Mouse (Mus musculus): ENCODE measurements around the gene Tmem94.
"Not testable (repeated sequence)": the region's sequence is repeated elsewhere in the genome, so short reads cannot be mapped to it uniquely, and the experiment has no call there.

Tmem94 gene

DNA sequence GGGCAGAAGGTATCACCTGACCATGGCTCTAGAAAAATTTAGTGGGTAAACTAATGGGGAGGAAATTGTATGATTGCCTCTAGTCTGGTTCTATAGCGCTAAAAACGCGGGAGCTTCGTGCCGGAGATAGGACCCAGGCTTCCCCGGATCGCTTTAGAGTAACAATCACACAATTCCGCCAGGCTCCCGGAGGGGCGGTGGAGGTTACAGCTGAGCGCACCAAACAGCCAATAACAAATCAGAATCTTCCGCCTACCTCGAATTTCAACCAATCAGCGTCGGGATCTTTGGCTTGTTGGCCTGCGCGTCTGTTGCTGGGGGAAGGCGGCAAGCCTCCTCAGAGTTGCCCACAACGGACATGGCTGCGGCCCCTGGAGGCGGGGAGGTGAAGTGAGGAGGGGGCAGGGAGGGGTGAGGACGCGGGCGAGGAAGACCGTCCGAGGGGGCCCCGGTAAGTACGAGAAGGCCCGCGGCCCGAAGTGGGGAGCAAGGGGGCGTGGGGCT is at the start of gene Tmem94:
TSS of gene Tmem94 (plus strand) at position 331 of the 504 bp plus-strand sequence.
- peak; percentile 99 for DNase-seq (ENCODE audit: low read depth, low spot score)

DNA sequence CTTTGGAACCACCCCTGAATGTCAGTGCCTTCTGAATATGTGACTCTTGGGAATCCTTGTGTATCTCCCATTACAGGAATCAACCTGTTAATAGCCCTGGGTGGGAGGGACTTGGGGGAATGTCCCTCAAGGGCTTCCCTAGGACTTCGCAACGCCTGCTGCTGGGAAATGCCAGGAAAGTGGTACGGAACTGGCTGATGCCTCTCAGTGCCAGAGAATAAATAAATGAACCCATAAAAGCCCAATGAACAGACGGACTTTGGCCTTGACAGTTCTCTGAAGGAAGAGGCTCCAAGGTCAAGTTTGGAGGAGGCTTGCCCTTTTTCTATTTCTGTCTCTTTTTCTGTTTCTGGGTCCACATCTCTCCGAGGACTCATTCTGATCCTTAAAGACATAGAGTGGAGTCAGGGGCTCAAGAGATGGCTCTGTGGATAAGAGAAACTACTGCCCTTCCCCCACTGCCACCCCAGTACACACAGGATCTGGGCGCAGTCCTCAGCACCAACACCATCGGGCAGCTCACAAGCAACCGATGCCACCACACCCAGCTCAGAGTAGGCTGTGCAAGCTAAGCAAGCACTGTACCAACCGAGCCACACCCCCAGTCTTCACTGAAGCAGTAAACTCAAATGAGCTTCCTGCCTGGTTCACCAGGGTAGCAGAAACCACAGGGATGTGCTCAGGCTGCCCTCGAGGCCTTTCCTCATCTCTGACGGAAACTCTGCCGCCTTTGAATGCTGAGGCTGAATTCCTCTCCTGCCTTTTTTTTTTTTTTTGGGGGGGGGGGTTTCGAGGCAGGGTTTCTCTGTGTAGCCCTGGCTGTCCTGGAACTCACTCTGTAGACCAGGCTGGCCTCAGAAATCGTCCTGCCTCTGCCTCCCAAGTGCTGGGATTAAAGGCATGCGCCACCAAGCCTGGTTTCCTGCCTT is 48.6 kb upstream of the Tmem94 start:
- DNase-seq (ENCODE audit: low read depth, low spot score): no peak

DNA sequence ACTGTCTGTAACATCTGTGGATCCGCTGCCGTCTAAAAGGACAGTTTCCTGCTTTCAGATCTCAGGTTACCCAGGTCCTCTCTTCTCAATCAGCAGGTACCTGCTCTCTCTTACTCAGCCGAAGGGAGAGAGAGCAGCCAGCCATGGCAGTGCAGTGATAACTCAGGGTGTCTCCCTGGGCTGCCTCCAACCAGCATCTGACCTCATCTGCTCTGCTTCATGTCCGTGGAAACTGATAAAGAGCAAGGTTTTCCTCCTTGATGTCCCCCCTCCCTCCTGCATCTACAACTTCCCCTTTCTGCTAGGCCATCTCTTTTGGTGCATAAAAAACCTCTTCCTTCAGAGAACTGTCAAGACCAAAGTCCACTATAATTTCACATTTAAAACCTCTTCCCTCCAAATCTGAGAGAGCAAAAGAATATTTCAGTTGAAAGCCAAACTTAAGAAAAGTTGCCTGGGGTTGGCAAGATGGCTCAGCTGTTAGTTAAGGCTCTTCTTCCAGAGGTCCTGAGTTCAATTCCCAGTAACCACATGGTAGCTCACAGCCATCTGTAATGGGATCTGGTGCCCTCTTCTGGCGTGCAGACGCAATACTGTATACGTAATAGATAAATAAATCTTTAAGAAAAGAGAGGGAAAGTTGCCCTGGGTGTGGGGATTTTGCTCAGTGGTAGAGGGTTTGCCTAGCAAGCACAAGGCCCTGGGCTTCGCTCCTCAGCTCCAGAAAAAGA is 47.4 kb upstream of the Tmem94 start:
- DNase-seq (ENCODE audit: low read depth, low spot score): no peak

DNA sequence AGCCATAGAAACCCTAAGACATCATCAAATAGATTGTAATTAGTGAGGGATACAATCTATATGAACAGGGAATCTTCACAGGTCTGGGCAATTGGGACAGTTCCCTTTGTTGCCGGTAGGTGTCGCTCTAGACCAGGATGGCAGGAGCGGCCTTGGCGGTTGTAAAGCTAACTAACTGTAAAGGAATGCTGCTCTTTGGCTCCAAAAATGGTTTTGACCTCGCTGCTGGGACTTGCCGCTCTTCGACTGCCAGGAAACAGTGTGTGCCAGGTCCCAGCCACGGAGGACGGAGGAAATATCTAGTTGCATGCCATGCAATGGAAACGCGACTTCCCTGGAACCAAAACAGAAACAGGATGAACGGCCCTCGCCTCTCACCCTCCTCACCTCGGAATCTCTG is 42.6 kb upstream of the Tmem94 start:
- peak; percentile 79 for DNase-seq (ENCODE audit: low read depth, low spot score)

DNA sequence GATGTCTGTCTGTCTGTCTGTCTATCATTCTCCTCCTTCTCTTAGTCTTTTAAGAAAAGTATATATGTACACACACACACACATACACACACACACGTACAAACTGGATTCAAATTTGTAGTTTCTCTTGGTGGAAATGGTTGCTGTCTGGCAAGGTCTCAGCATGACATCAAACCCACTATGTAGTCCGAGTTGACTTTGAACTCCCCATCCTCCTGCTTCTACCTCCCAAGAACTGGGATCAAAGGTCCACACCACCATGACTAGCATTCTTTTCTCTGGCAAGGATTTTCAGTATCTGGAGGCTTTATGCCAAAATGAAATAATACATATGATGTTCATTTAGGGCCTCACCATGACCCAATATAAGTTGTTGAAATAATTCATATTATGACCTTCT is 42.0 kb upstream of the Tmem94 start:
- no peak for DNase-seq (ENCODE audit: low read depth, low spot score)

DNA sequence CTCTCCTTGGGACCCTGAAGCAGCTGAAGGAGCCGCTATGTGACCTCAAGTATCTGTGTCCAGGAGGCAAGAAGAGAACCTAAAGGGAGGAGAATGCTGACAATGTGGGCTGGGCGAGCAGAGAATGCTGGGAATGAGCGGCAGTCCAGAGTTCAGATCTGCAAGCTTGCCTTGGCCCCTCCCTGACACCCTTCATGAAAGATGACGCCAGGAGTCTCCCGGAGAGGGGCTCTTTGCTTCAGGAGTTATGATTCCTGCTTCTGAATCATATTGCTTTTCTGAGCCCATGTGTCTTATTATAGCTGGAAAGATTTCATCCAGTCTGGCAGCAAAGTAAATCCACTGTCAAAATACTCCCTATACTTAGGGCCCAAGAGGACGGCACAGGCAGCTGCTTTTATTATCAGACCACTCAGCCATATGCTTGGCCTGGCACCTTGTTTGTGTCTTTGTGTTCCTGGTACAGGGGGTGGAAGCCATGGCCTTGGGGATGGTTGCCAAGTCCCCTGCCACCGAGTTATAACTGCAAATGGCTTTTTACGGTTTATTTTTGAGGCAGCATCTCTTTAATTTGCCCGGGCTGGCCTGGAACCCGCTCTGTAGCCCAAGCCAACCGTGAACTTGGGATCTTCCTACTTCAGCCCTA is 31.1 kb upstream of the Tmem94 start:
- DNase-seq (ENCODE audit: low read depth, low spot score): no peak

DNA sequence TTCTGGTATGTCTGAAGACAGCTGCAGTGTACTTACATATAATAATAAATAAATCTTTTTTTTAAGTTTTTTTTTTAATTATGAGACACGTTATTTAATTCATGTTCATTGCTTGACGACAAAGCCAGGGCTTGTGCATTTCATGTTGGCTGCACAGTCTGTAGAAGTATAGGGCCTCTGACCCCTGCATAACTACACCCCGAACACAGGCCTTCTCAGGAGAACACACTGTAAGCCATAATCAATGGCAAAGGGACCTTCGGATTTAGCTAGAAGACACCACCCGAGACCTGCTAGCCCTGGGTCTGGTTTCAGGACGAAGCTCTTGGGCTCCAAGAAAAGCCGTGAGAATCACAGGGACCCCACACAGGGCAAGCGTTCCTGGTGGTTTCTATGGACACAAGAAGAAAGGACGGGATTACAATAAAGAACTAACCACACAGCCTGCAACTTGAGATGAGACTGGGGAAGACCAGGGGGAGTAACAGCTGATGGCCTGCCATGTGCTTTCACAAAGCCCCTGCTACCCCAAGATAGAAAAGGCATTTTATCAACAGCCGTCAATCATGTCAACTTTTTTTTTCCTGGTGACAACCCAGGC is 27.5 kb upstream of the Tmem94 start:
- DNase-seq (ENCODE audit: low read depth, low spot score): no peak

DNA sequence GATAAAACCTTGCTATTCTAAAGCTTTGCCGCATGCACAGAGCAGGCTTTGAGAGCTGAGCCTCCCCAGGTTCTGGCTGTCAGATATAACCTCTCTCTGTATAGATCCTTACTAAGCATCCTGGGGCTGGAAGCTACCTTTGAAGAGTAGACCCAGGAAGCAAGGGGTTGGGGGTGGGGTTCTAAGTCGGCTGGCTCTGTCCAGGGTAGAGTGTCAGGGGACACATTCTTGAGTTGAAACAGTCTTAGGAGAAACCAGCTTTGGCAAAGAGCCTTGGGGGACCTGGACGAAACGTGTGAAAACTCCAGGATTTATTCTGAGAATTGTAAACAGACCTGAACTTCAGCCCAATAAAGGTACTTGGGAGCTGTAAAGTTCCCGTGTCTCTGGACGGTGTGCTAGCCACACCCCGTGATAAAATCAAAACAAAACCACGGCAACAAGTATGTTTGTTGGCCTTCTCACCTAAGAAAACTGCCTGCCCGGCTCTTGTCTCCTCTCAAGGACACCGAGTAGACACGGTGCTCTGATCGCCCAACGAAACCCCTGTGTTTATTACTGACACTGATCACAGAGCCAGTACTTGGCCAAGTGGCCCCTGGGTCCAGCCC is 26.9 kb upstream of the Tmem94 start:
- DNase-seq (ENCODE audit: low read depth, low spot score): no peak

DNA sequence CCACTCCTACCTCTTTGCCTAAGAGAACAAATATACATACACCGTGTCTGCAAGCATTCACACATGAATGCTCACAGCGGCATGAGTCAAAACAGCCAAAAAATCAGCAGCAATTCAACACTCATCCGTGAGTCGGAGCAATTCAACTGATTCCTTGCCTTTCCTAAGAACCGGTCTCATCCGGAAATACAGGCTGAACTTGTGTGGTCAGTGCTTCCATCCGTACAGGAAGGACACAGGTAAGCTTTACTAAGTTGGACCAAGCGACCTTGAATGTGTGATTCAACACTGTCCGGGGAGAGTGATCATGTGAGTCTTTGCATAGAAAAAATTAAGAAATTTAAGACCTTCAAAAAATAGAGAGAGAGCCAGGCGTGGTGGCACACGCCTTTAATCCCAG is 24.2 kb upstream of the Tmem94 start:
- no peak for DNase-seq (ENCODE audit: low read depth, low spot score)

DNA sequence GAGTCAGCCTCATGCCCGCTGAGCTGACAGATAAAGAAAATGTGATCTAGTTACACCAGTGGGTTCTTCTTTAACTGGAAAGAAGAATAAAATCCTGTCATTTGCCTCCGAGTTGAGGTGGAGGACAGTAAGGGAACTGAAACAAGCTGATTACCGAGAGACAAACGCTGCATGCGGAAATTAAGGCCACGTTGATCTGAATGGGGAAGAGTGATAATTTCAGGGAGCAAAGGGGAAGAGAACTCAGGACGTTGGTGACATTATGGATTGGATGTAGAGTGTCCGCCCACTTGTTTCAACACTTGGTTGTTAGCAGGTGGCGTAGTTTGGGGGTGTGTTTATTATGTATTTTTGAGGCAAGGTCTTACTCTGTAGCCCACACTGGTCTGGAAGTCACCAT is 22.3 kb upstream of the Tmem94 start:
- no peak for DNase-seq (ENCODE audit: low read depth, low spot score)

DNA sequence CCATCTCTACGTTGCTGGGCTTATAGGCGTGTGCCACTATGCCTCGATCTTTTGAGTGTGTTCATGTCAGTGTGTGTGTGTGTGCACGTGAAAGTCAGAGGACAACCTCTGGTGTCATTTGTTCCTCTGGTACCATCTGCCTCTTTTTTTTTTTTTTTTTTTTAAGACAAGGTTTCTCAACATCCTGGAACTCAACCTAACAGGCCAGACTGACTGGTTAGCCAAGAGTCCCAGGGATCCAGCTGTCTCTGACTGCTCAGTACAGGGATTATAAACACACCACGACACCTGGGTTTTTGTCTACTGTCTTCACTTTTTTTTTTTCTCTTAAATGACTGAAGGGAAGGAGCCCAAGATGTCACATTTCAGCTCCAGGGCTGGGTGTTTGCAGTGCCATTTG is 20.8 kb upstream of the Tmem94 start:
- no peak for DNase-seq (ENCODE audit: low read depth, low spot score)

DNA sequence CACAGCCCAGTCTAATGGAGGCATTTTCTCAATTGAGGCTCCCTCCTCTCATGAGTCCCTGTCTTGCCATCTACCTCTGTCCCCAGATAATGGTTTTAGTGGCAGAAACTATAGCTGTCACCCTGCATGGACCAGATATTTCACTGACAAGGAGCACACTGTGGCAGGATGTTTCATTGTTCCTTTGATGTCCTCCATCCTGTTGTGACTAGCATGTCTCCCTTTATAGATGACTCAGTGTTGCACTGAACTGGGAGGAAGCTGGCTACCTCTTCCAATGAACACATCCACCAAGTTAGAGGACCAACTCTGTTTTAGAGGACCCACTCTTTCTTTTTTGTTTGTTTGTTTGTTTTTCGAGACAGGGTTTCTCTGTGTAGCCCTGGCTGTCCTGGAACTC is 19.1 kb upstream of the Tmem94 start:
- no peak for DNase-seq (ENCODE audit: low read depth, low spot score)

DNA sequence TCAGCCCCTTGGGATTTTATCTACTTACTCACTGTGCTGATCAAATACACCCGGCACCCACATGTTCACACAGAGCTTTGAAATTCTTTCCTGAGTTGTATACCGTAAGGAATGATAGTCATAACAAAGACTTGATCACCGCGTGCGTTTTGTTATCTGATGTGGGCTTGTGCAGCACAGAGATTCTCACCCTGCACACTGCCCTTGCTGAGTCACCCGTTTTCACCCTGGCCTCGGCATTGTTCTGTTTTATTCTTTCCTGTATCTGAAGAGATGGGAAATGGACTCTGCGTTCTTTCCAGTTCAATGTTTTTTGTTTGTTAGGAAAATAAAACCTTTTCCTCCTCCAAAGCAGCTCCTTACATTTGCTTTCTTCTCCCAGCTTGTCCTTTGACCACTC is 18.5 kb upstream of the Tmem94 start:
- DNase-seq (ENCODE audit: low read depth, low spot score): no peak

DNA sequence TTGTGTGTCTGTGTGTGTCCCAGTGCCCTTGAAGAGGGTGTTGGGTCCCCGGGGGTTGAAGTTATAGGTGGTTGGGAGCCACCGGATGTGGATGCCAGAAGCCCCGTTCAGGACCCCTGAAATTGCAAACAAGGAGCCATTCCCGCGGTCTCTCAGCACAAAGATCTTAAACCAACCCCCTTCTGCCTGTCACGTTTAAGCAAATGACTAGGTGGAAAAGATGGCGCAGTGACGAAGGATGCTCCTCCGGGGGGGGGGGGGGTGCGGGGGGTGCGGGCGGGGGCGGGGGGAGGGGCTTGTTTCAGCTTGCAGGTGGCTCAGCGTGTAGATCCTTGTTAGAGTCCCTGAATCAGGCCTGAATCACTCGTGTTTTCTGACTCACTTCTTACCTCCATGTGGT is 17.9 kb upstream of the Tmem94 start:
- no peak for DNase-seq (ENCODE audit: low read depth, low spot score)

DNA sequence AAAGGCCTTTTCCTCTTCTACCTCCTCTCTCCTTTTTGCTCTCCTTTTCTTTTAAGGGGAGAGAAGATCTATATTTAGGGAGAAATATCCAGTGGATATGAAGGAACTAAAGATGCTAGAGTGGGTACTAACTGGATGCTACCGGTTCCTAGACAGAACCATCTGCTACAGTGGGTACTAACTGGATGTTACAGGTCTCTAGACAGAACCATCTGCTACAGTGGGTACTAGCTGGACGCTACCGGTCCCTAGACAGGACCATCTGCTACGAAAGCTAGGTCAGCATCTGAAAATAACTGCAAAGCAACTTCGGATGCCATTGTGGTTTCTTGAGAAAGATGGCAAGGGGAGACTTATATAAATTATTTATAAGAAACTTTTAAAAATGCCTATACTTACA is 15.4 kb upstream of the Tmem94 start:
- DNase-seq (ENCODE audit: low read depth, low spot score): no peak

DNA sequence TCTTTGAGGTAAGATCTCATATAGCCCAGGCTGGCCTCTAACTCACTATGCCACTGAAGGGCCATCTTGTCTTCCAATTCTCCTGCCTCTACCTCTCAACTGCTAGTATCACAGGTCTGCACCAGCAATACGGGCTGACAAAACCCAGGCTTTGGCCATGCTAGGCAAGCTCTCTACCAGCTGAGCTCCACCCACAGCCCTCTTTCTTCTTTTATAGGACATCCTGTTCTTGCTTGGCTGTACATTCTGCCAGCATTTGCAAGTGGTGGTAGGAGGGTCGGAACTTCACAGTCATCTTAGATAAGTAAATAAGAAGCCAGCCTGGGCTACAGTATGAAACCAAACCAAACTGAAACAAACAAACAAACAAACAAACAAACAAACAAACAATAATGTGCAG is 13.5 kb upstream of the Tmem94 start:
- DNase-seq (ENCODE audit: low read depth, low spot score): no peak

DNA sequence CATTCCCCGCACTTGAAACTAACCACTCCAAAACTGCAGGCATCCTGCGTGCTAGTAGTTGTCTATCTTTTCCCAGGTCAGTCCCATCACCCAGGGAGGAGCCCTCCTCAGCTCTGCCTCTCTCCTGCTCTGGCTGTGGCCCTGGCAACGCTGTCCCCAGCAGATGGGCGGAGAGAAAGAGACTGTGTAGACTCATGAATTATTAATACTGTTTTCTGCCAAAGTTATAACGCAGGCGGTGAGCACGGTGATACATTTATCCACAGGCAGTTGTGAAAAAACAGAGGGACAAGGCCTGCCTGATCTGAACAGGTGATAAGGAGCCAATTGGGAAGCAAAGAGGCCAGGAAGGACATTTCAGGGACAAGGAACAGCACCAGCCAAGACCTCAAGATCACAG is 12.6 kb upstream of the Tmem94 start:
- DNase-seq (ENCODE audit: low read depth, low spot score): no peak

DNA sequence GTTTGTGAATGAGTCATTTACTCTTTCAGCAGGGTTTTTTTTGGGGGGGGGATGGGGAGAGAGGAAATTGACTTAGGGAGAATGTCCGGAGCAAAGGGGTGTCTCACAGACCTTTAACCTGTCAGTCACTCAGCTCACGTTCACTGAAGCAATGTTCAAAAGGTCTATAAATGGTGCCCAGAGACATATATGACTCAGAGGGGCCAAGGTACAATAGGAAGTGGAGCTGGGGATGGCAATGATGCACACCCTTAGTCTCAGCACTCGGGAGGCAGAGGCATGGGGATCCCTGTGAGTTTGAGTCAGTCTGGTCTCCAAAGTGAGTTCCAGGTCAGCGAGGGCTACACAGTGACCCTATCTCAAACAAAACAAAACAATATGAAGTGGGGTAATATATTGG is 11.7 kb upstream of the Tmem94 start:
- no peak for DNase-seq (ENCODE audit: low read depth, low spot score)

DNA sequence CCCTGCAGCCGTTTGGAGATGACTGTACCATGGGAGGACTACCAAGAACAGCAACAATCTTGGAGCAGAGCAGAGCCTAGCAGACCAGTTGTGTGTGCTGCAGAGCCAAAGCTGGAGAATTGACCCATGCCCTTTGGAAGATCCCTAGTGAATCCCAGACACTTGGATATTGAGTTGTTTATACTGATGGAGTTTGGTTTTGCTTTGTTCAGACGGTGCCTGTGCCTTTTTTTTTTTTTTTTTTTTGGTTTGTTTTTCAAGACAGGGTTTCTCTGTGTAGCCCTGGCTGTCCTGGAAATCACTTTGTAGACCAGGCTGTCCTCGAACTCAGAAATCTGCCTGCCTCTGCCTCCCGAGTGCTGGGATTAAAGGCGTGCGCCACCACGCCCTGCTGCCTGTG is 3.1 kb upstream of the Tmem94 start:
- not testable (repeated sequence) for DNase-seq (ENCODE audit: low read depth, low spot score)

DNA sequence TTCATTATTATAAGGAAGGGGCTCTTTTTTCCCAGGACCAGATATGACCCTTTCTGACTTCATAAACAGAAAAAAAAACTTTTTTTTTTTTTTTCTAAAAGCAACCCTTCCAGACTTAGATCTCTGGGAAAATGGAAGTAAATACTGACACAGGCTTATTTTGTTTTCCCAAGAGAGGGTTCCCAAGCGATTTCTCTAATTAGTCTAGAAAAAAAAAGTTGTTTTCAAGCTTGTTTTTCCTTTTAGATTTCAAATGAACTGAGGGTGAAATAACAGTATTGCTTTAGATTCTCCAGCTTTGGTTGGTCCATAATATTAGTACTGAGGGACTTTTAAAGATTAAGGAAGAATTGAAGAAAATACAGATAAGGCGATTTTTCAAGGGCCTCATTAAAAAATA is 535 bp upstream of the Tmem94 start:
- DNase-seq (ENCODE audit: low read depth, low spot score): no peak

DNA sequence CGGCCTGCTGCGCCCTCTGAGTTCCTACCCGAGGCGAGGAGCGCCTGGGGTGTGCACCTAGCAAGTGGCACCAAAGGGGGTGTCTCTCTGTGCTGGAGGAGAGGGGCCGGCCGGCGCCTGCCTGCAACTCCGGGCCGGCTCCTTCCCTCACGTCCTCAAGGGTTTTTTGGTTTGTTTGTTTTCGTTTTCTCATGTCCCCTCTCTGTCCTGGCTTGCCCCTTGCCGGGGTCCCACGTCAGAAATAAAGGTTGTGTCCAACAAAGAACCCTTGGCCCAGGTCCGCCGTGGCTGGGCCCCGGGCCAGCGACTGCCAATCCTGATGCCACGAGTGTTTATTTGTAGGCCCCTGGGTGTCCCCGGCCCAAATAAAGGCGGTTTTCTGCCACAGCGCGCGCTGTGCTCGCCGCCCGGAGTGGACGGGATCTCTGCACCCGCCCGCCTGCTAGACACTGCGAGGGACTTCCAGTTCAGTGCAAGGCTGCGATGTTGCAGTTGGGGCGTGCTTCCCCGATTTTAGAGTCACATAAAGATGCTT is 441 bp downstream of the Tmem94 start:
- peak; percentile 43 for DNase-seq (ENCODE audit: low read depth, low spot score)
